Mouse (Mus musculus) forebrain, postnatal 0 days (tissue): Measurements from ENCODE around the gene Azin2. TPM values are rescaled to one million over a fixed set of nuclear protein-coding genes. Genes with fewer than 3 reads are reported as not detected.

Source experiments
- ATAC-seq: fragments of 200-750 bp; cut with Nextera tagmentation; 2 replicates; pipeline ENCODE4 v1.8.0; 2017; ENCODE audit warnings: mild to moderate bottlenecking, moderate library complexity
- DNase-seq: peaks from one replicate; pipeline ENCODE4 v3.0.0-alpha.2; 2015
- H3K27ac ChIP-seq: fragments of 300-500 bp; sonication (generic); 2 replicates; pipeline ENCODE4 v1.5.1; 2014; ENCODE audit warnings: low read depth, mild to moderate bottlenecking, antibody characterized with exemption, low read length, moderate library complexity, mixed read lengths
- H3K27me3 ChIP-seq: fragments of 300-500 bp; sonication (generic); 2 replicates; pipeline ENCODE4 v1.6.1; 2014; ENCODE audit warnings: mild to moderate bottlenecking, low read length, mixed read lengths; ENCODE audit not compliant: insufficient read depth
- H3K36me3 ChIP-seq: fragments of 300-500 bp; sonication (generic); 2 replicates; pipeline ENCODE4 v1.6.1; 2014; ENCODE audit warnings: mild to moderate bottlenecking, moderate library complexity; ENCODE audit not compliant: insufficient read depth
- H3K4me1 ChIP-seq: fragments of 300-500 bp; sonication (generic); 2 replicates; pipeline ENCODE4 v1.6.1; 2014; ENCODE audit warnings: antibody characterized with exemption; ENCODE audit not compliant: insufficient read depth
- H3K4me2 ChIP-seq: fragments of 300-500 bp; sonication (generic); 2 replicates; pipeline ENCODE4 v1.6.1; 2014; ENCODE audit warnings: low read depth, mild to moderate bottlenecking, moderate library complexity
- H3K4me3 ChIP-seq: fragments of 300-500 bp; sonication (generic); 2 replicates; pipeline ENCODE4 v1.5.1; 2014; ENCODE audit warnings: low read depth, low read length, mixed read lengths
- H3K9ac ChIP-seq: fragments of 300-500 bp; sonication (generic); 2 replicates; pipeline ENCODE4 v1.6.1; 2014; ENCODE audit warnings: mild to moderate bottlenecking
- H3K9me3 ChIP-seq: fragments of 300-500 bp; sonication (generic); 2 replicates; pipeline ENCODE4 v1.6.1; 2016; ENCODE audit warnings: low read length
- CTCF ChIP-seq: sonication (generic); IDR thresholded peaks from 2 replicates; pipeline ENCODE4 v1.5.1; 2016; ENCODE audit warnings: antibody characterized with exemption, control low read depth, low read depth
- WGBS: fragments of 180-500 bp; shearing (Covaris S2); extraction: QIAGEN DNeasy Blood & Tissue Kit; methylation state at CpG from one replicate; pipeline ENCODE4 v1.1.7; 2014; 5-methylcytosine and 5-hydroxymethylcytosine counted together
- polyA plus RNA-seq: library from polyadenylated mRNA; unstranded; fragments of >200 nt; fragmentation: Nextera tagmentation; extraction: Ambion mirVana; gene quantifications from 2 replicates; pipeline ENCODE4 v1.2.1, GENCODE M21; 2015
- total RNA-seq: library from RNA; depleted of rRNA; stranded (reverse); fragments of >200 nt; gene quantifications from 2 replicates; pipeline ENCODE4 v1.2.3, GENCODE M21; 2014

The Azin2 gene
- total and polyA plus RNA-seq, 2 experiments from 2014 or later = 18.0 to 23.4 TPM

DNA sequence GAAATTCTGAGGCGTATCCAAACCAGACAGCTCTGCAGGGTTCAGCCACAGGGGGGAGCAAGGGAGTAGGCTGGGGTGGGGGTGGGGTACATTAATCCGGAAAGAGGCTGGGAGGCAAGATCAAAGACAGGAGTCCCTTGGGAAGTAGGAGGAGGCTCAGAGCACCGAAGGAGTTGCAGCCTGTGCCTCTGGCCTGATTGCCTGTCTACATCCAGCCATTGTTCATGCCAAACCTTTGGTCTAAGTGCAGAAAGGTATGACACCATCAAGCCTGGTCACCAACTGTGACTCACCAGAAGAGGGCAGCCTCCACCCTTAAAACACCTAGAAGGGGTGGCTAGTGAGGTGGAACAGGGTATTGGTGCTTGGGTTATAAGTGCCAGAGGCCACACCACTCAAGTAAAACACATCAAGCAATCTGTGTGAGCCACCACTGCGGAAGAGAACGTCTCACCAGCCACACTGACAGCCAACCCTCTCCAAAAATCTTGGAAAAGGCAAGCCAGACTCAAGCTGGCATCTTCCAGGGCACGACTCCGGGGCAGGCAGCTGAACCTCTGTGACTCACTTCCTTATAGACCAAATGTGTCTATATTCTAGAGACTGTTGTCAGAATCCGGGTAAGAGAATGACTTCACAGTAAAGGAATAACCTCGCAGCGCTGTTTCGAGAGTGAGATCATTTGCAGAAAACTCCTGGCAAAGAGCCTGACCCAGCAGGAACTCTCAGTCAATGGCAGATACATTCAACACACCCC, 4.9 kb downstream of the Azin2 start:
- Histone ChIP-seq H3K36me3 (no peaks in the 10 kb centered on the region), H3K9me3 (no peaks in the 10 kb centered on the region), H3K27me3 (no peaks in the 10 kb centered on the region), H3K4me2 (no peak overlapping the region), H3K4me1 (0 out of 2 replicates have a peak, but pooled peaks cover 4% of the 10 kb centered on the region), H3K27ac (no peak overlapping the region), H3K4me3 (no peak overlapping the region), H3K9ac (no peak overlapping the region)
- 26% methylated on average over 11 of the region's 11 CpGs for WGBS
- TF ChIP-seq CTCF = peak; percentile 71
- ATAC-seq = peak; percentile 47
- peak; percentile 73 for DNase-seq

GRCm38 (mm10) chr4:128953851-128954250, 8.4 kb downstream of the Azin2 start:
- WGBS = 90% methylated on average over 5 of the region's 5 CpGs
- DNase-seq (no peak), ATAC-seq (no peak)
- no peak for TF ChIP-seq CTCF
- H3K27ac ChIP-seq = no peak overlapping the region
- H3K27me3 ChIP-seq = no peaks in the 10 kb centered on the region
- H3K4me3 ChIP-seq = no peak overlapping the region
- no peak overlapping the region for H3K4me2 ChIP-seq
- H3K9ac ChIP-seq = no peak overlapping the region
- 0 out of 2 replicates have a peak, but pooled peaks cover 4% of the 10 kb centered on the region for H3K4me1 ChIP-seq
- H3K36me3 ChIP-seq = no peaks in the 10 kb centered on the region
- no peaks in the 10 kb centered on the region for H3K9me3 ChIP-seq

- Histone ChIP-seq H3K27me3 (no peaks in the 10 kb centered on the region), H3K4me1 (no peaks in the 10 kb centered on the region), H3K9me3 (no peaks in the 10 kb centered on the region), H3K4me2 (no peak overlapping the region), H3K4me3 (no peak overlapping the region), H3K36me3 (no peaks in the 10 kb centered on the region), H3K9ac (no peak overlapping the region), H3K27ac (no peak overlapping the region)
- no peak for DNase-seq
- 52% methylated on average over 5 of the region's 5 CpGs for WGBS
- 0 out of 2 replicates have a peak, but pooled peaks have one; percentile 10 for ATAC-seq
- TF ChIP-seq CTCF = no peak
Measured at GRCm38 (mm10) chr4:128950461-128950860, 11.8 kb downstream of the Azin2 start.

GRCm38 (mm10) chr4:128949470-128950005, 12.7 kb downstream of the Azin2 start:
- Histone ChIP-seq H3K36me3 (no peaks in the 10 kb centered on the region), H3K4me2 (no peak overlapping the region), H3K9me3 (no peaks in the 10 kb centered on the region), H3K4me1 (no peaks in the 10 kb centered on the region), H3K9ac (no peak overlapping the region), H3K27ac (no peak overlapping the region), H3K27me3 (no peaks in the 10 kb centered on the region), H3K4me3 (no peak overlapping the region)
- 48% methylated on average over 15 of the region's 15 CpGs for WGBS
- no peak for TF ChIP-seq CTCF
- ATAC-seq (no peak), DNase-seq (no peak)

GRCm38 (mm10) chr4:128948137-128948674, 14.0 kb downstream of the Azin2 start:
- WGBS = 26% methylated on average over 6 of the region's 6 CpGs
- Histone ChIP-seq H3K4me1 (no peaks in the 10 kb centered on the region), H3K36me3 (no peaks in the 10 kb centered on the region), H3K27me3 (no peaks in the 10 kb centered on the region), H3K9ac (no peak overlapping the region), H3K27ac (no peak overlapping the region), H3K9me3 (no peaks in the 10 kb centered on the region), H3K4me2 (no peak overlapping the region), H3K4me3 (no peak overlapping the region)
- TF ChIP-seq CTCF = peak; percentile 59
- no peak for ATAC-seq
- peak; percentile 41 for DNase-seq

DNA sequence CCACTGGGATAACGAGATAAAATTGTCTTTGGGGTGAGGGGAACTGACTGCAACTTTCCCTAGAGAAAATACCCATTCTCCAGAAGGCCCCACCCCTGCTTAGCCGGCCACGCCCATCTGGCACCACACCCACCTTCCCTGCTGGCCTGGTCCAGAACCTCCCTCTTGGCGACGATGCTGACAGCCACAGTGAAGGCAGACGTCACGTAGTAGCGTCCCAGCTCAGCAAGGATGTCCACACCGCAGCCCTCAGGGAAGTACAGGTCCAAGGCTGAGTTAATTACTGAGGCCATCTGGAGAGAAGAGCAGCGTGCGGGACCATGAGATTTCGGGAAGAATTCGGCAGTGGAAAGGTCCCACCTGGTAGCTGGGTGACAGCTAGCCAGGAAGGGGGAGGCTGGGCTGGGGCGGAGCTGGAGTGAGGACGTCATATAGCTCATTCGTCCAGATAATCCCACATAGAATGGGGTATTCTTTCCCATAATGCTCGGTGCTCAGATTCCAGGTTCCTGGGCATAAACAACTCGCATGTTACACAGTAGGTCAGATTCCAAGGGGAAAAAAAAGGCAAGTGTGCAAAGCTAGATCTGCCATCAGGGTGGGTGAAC, 14.8 kb downstream of the Azin2 start:
- Histone ChIP-seq H3K9ac (peak overlapping the region; percentile 18; the same call in 1 of the 2 replicates), H3K4me2 (peak overlapping the region; percentile 24; the same call in 1 of the 2 replicates), H3K9me3 (no peaks in the 10 kb centered on the region), H3K4me1 (no peaks in the 10 kb centered on the region), H3K27me3 (no peaks in the 10 kb centered on the region), H3K4me3 (no peak overlapping the region), H3K27ac (no peak overlapping the region), H3K36me3 (no peaks in the 10 kb centered on the region)
- 15% methylated on average over 18 of the region's 18 CpGs for WGBS
- TF ChIP-seq CTCF = no peak
- ATAC-seq = no peak
- no peak for DNase-seq

DNA sequence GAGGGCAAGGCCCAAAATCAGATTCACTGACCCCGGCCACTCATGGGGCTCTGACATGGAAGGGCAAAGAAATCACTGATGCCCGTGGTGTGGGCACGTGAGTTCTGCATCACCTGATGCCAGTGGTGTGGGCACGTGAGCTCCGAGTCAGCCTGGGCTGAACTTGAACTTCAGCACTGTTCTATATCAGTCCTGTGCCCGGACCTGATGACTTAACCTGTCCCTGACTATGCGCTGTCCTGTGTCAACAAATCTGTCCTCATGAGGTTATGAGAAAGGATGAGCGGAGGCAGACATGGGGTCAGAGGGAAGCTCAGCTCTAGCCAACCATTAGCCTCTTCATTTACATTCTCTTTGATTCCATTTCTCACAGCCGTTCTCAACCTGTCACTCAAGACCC, 15.5 kb downstream of the Azin2 start:
- H3K9ac ChIP-seq = no peak overlapping the region
- DNase-seq (no peak), ATAC-seq (no peak)
- no peaks in the 10 kb centered on the region for H3K27me3 ChIP-seq
- H3K9me3 ChIP-seq = no peaks in the 10 kb centered on the region
- H3K27ac ChIP-seq = no peak overlapping the region
- no peak for TF ChIP-seq CTCF
- H3K4me3 ChIP-seq = no peak overlapping the region
- H3K4me1 ChIP-seq = no peaks in the 10 kb centered on the region
- no peak overlapping the region for H3K4me2 ChIP-seq
- 84% methylated on average over 9 of the region's 9 CpGs for WGBS
- no peaks in the 10 kb centered on the region for H3K36me3 ChIP-seq
